Mouse (Mus musculus): ENCODE measurements around the gene Gm20683.
"Not testable (repeated sequence)": the region's sequence is repeated elsewhere in the genome, so short reads cannot be mapped to it uniquely, and the experiment has no call there.

Gm20683 gene

GRCm38 (mm10) chr17:25873405-25874147, 32.0 kb upstream of the Gm20683 start:
- DNase-seq: no peak

DNA sequence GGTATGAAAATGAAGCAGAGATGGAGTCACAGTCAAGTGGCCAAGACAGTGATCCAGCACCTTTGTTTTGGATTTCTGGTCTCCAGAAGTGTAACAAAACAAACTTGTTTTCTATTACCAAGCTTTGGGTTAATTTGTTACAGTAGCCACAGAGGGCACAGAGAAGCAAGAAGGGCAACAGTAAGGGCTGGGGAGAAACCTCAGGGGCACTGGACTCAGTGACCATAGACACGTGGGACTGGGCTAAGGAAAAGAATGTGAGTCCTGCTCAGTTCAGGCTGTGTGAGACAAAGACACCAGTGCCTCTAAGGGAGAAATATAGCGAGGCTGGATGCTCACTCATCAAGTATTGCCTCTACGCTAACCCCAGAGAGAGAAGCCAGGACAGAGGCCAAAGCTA, 31.1 kb upstream of the Gm20683 start:
- DNase-seq: no peak

DNA sequence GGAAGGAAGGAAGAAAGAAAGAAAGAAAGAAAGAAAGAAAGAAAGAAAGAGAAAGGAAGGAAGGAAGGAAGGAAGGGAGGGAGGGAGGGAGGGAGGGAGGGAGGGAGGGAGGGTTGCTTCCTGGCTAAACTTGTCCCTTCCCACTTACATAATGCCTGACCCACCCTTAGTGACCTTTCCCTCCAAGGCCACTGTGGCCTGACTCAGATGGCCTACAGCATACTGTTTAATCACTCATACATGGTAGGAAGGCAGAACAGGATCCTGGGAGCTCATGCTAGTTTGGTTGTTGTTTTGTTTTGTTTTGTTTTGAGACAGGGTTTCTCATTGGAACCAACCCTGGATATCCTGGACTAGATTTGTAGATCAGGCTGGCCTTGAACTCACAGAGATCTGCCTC, 30.0 kb upstream of the Gm20683 start:
- DNase-seq: not testable (repeated sequence)

- DNase-seq: no peak
Measured at GRCm38 (mm10) chr17:25869954-25870353, 28.4 kb upstream of the Gm20683 start.

DNA sequence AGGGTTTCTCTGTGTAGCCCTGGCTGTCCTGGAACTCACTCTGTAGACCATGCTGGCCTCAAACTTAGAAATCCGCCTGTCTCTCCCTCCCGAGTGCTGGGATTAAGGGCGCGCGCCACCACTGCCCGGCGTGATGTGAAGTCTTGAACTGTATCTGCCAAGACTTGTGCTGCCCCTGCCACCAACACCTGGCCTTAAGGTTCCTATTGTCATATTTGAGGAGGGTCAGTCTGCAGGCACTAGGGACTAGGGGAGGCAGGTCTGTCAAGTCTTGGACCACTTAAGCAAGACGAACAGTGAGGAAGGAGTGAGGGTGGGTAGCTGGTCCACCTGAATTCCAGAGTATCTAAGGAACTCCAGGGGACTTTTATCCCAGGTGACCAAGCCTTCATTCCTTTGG, 27.9 kb upstream of the Gm20683 start:
- no peak for DNase-seq

DNA sequence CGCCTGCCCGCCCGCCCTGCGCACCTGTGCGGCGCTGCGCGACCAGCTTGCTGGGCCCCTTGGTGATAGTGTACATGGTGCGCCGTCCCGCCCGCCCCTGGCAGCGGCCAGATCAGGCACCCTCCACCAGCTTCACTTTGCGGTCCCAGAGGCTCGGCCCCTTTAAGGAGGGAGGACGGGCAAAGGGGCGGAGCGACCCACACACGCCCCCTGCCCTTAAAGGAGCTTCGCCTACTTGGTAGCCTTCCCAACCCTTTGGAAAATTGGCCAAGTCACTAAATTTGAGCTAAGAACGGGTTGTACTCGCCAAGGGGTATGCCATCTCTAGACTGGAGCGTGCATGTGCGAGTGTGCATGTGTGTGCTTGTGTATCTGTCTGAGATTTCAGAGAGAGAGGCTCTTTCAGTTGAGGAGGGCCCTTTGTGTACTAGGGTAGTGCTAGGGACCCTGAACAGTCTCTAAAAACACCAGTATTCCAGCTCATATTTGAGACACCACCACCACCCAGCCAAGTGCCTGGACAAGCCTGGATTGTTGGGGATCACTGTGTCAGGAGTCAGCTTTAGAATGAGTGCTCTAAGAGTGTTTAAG, 27.1 kb upstream of the Gm20683 start, which contains the start of gene Mcrip2:
Gene Mcrip2, minus strand, starts transcription at position 164 of the 591 bp plus-strand sequence.
- peak; percentile 87 for DNase-seq

DNA sequence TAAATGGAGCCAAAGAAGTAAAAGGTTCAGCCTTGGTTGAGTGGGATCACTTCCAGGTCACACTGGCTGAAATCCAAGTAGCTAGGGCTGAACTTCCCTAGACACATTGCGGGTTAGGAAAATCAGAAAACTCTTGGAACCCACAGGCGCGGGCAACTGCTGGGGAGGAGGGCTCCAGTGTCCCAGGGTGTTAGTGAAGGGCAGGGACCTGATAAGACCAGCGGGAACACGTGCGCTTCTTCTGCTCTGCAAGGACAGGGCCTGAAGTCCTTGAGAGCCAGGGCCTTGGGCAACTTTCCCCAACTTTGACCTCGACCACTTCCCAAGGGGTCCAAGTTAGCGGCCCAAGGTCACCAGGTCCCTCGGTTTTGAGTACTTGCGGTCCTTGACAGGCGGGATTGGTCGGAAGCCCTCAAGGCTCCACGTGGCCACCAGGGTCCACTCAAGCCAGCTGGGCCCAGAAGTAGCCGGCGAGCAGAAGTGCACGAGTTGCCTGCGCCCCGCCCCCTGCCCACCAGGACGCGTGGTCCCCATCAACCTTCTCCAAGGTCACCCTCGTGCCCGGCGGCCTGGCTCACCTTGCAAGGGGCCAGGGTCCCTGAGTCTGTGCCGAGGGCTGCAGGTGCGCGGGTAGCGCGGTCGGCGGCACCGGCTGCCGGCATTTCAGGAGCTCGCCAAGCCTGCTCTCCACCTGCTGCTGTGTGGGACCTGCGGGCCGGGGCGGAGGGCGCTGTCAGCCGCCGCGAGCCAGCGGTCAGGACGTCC, 26.5 kb upstream of the Gm20683 start:
- peak; percentile 57 for DNase-seq

- no peak for DNase-seq
Measured at GRCm38 (mm10) chr17:25867509-25867835, 25.9 kb upstream of the Gm20683 start.

- DNase-seq: no peak
Measured at GRCm38 (mm10) chr17:25866172-25866571, 24.6 kb upstream of the Gm20683 start.

GRCm38 (mm10) chr17:25865288-25865687, 23.7 kb upstream of the Gm20683 start:
- DNase-seq: no peak

- DNase-seq: no peak
Measured at GRCm38 (mm10) chr17:25864311-25864710, 22.7 kb upstream of the Gm20683 start.

- no peak for DNase-seq
Measured at GRCm38 (mm10) chr17:25863681-25864080, 22.1 kb upstream of the Gm20683 start.

DNA sequence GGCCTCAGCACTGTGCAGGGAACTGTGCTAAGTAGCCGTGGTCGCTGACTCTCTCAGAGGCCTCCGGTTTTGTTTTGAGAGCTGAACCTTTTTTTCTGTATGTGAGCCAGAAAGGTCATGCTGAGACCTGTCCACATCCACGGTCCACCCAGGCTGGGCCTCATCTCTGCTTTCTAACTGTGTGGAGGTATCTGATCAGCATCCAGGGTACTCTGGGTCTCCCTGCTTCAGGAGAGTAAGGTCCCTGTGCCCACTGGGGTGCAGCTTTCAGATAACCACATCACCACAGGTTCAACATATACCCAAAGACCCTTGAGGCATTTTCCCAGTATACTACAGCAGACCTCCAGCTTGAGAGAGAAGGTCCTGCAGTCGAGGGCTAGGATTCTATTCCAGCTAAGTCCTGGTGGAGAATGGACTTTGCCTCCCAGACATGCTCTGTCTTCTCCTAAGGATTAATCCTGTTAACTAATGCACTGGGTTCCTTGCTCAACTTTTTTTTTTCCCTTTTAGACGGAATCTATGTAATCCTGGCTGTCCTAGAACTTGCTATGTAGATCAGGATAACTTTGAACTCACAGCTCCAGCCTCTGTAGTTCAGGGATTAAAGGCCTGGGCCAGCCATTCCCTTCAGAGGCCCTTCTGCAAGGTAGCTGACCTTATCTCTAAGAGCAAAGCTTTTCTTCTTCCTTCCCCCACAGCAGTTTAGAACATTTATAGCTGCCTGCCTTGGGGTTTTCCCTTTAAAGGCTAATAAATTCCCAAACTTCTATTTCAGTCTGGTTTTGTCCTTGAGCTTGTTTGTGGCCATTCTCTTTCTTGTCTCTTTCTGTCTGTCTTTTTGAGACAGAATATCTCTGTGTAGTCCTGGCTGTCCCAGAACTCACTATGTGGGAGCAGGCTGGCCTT, 20.4 kb upstream of the Gm20683 start:
- no peak for DNase-seq

- DNase-seq: peak; percentile 97
Measured at GRCm38 (mm10) chr17:25860832-25861703, 19.5 kb upstream of the Gm20683 start, which contains the start of gene Wdr90. Gene Wdr90, minus strand, starts transcription at chr17:25861501.

DNA sequence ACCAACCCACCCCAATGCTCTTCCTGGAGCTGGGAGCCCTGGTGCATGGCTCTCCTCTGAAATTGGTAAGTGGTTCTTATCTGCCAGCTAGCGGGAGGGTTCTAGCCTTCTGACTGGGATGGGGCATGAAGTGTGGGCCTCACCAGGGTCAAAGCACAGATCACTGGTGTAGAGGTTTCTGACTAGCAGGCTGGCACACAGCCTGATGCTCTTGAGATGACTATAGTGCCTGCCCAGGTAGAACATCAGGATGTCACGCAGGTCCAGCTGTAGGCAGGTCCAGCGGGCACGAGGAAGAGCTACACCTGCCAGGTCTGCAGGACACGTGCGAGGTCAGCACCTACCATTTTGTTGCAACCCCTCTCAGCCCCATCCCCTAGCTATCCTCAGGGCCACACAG, 18.7 kb upstream of the Gm20683 start:
- DNase-seq: no peak

DNA sequence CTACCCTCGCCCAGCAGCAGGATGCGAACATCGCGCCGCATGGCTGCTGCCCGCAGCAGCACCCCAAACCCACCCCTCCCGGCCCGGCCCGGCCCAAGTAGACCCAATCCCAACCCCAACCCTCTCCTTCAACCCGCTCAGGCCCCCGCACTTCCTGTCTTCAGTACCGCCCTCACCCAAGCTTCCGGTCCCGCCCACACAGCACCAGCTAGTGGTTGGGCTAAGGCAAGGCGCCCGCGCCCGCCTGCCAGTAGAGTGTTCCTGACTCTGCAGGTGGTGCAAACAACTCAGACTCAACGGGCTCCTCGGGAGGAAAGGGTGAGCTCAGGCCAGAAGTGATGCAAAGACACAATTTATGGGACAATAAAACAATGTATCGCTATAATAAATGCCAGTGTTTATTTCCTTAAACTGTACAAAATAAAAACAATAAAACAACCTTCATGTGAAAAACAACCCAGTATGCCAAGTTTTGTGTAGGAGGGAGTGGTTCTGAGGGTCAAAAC, 2.9 kb upstream of the Gm20683 start, which contains the start of gene Rhot2:
Gene Rhot2, minus strand, starts transcription at position 456 of the 506 bp plus-strand sequence.
- peak; percentile 97 for DNase-seq

DNA sequence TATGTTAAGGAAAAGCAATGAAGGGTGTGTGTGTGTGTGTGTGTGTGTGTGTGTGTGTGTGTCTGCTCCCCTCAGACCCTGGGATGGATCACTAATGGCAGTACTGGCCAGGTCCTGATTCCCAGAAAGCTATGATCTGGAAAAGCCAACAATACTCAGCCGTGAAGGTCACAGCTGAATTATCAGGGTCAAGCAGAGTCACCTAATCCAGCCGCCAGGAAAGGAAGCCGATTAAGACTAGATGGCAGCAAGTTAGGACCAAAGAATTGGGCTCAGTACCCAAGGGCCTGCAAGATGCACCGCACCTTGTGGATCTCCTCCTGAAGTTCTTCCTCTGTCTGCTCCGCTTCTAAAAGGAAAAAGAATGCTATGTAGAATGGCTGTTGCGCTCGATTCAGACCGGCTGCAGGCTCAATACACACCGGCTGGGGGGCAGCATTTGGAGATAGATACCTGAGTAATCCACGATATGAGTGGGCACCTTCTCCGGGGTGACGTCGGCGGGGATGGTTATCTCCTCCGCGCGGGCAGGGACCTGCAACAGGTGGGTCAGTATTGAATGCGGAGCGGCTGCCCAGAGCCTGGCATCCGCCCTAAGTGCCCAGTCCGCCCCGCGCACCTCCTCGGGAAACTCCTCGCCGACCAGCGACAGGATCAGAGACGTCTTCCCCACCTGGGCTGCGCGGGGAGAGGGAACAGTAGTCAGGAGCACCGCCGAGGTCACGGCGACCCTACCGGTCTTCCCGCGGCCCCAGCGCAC, 2.3 kb upstream of the Gm20683 start:
- no peak for DNase-seq

DNA sequence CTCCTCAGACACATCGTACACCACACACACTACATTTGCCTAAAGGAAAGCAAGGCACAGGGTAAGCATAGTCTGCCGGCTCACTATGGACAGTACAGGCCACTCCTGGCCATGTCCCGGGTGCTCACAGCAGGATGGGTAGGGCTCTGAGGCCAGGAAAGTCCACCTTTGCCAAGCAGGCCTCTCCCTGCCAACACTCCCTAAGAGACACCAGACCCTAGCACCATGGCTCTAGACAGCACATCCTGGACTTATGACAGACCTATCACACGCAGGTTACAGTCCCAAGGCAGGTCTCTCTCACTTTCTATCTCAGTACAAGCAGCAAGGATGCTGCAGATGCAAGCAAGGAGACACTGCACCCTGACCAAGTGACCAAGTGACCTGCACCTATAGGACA, 1.6 kb upstream of the Gm20683 start:
- no peak for DNase-seq

DNA sequence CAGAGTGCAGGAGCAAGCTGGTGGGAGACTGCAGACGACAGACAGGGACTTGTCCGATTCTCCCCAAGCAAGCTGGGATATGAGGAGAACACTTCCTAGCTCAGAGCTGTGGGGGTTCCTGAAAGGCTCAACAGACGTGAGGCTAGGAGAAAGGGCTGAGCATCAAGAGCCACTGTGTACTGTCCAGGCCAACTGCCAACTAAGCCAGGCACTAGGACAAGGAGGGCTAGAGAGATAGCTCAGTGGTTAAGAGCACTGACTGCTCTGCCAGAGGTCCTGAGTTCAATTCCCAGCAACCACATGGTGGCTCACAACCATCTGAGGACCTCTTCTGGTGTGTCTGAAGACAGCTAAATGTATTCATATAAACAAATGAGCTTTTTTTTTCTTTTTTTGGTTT, 946 bp upstream of the Gm20683 start:
- DNase-seq: no peak

- no peak for DNase-seq
Measured at GRCm38 (mm10) chr17:25840519-25840918, 1.0 kb downstream of the Gm20683 start.

Measured in retina, postnatal 1 day (tissue).